Comparison of ENCODE assay signal across 18 mouse cellular contexts in the genomic region with DNA sequence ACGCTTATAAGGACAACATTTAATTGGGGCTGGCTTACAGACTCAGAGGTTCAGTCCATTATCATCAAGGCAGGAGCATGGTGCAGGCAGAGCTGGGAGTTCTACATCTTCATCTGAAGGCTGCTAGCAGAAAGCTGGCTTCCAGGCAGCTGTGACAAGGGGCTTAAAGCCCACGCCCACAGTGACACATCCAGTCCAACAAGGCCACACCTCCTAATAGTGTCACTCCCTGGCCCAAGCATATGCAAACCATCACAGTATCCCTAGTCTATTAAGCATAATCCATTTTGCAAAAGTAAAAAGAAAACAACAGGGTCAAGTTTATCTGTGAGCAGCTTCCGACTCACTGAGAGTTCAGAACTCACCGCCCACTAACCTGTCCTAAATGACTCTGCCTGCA.
"Had no signal": no experiment of that assay in that cellular context is flagged by ENCODE, and none has a peak within 500 bp of the region (broad histone marks: within the 10 kb centered on the region; RNA-seq: fewer than 3 reads in every experiment).

No protein-coding gene starts in this region.

- H3K4me2 ChIP-seq: hindbrain, embryonic 15.5 days; liver, embryonic 13.5 days; midbrain, embryonic 12.5 days; midbrain, embryonic 15.5 days; neural tube, embryonic 12.5 days; neural tube, embryonic 15.5 days had no signal

- H3K27me3 ChIP-seq: hindbrain, embryonic 15.5 days; liver, embryonic 13.5 days; midbrain, embryonic 12.5 days; midbrain, embryonic 15.5 days; neural tube, embryonic 12.5 days; neural tube, embryonic 15.5 days had no signal

- H3K27ac ChIP-seq: hindbrain, embryonic 15.5 days; left cerebral cortex, adult 2 months; liver, embryonic 13.5 days; macrophage; midbrain, embryonic 12.5 days; midbrain, embryonic 15.5 days; neural tube, embryonic 12.5 days; neural tube, embryonic 15.5 days; stomach, postnatal 0 days had no signal

- H3K9me3 ChIP-seq: hindbrain, embryonic 15.5 days; liver, embryonic 13.5 days; midbrain, embryonic 12.5 days; midbrain, embryonic 15.5 days; neural tube, embryonic 12.5 days; neural tube, embryonic 15.5 days had no signal

- H3K4me1 ChIP-seq: liver, embryonic 13.5 days; neural tube, embryonic 15.5 days had no signal

- H3K36me3 ChIP-seq: hindbrain, embryonic 15.5 days; liver, embryonic 13.5 days; midbrain, embryonic 12.5 days; midbrain, embryonic 15.5 days; neural tube, embryonic 12.5 days; neural tube, embryonic 15.5 days had no signal

- DNase-seq: layer of hippocampus, postnatal 36 days; liver, embryonic 13.5 days; lung, adult 2 months; right cerebral cortex, adult 18-20 months; right cerebral cortex, postnatal 14 days; right cerebral cortex, postnatal 4 days; thymus, adult 2 months; thymus, postnatal 14 days; thymus, postnatal 4 days had no signal

- H3K4me3 ChIP-seq: hindbrain, embryonic 15.5 days; left cerebral cortex, adult 2 months; liver, embryonic 13.5 days; midbrain, embryonic 12.5 days; midbrain, embryonic 15.5 days; neural tube, embryonic 12.5 days; neural tube, embryonic 15.5 days had no signal

- H3K9ac ChIP-seq: hindbrain, embryonic 15.5 days; liver, embryonic 13.5 days; midbrain, embryonic 12.5 days; midbrain, embryonic 15.5 days; neural tube, embryonic 12.5 days; neural tube, embryonic 15.5 days had no signal

- ATAC-seq: intestine, postnatal 0 days; midbrain, embryonic 15.5 days had no signal
